Mouse (Mus musculus): Measurements from ENCODE around the gene Krt86. TPM values are rescaled to one million over a fixed set of nuclear protein-coding genes. Genes with fewer than 3 reads are reported as not detected.
A peak's percentile ranks its signal among the peaks of the same experiment; 100 is the strongest.

The Krt86 gene
- polyA plus RNA-seq, 1 experiment from 2014 or later = not detected

GRCm38 (mm10) chr15:101459283-101459682 is 14.0 kb upstream of the Krt86 start:
- Histone ChIP-seq H3K9me3 (no peaks in the 10 kb centered on the region), H3K9ac (no peak overlapping the region), H3K27me3 (replicated peaks) (no peaks in the 10 kb centered on the region), H3K36me3 (replicated peaks) (no peaks in the 10 kb centered on the region), H3K27ac (no peak overlapping the region), H3K4me1 (peaks cover 5% of the 10 kb centered on the region), H3K4me3 (no peak overlapping the region), H3K4me2 (no peak overlapping the region)
- WGBS = 87% methylated on average over 14 of the region's 14 CpGs
- no peak for ATAC-seq (replicated peaks)

GRCm38 (mm10) chr15:101463651-101464050 is 9.6 kb upstream of the Krt86 start, which contains the start of gene Krt81:
Krt81 (minus strand) TSS chr15:101463751.
- H3K4me2 ChIP-seq = no peak within 1 kb of the TSS
- ATAC-seq (replicated peaks) = no peak
- no peak within 1 kb of the TSS for H3K9ac ChIP-seq
- no peaks in the 10 kb centered on the region for H3K9me3 ChIP-seq
- no peaks in the 10 kb centered on the region for H3K27me3 ChIP-seq (replicated peaks)
- no peaks in the 10 kb centered on the region for H3K36me3 ChIP-seq (replicated peaks)
- no peak within 1 kb of the TSS for H3K4me3 ChIP-seq
- WGBS = 89% methylated on average over 13 of the region's 13 CpGs
- H3K27ac ChIP-seq = no peak within 1 kb of the TSS
- H3K4me1 ChIP-seq = no peaks in the 10 kb centered on the region; the same call in 1 of the 2 replicates

- 92% methylated on average over 4 of the region's 4 CpGs for WGBS
Observed at GRCm38 (mm10) chr15:101469093-101469492, 4.2 kb upstream of the Krt86 start.

GRCm38 (mm10) chr15:101479007-101479665 is 5.9 kb downstream of the Krt86 start:
- Histone ChIP-seq H3K4me1 (peaks cover 9% of the 10 kb centered on the region), H3K4me3 (peak overlapping the region; percentile 28), H3K9ac (peak overlapping the region; percentile 15; the same call in 1 of the 2 replicates), H3K27me3 (replicated peaks) (no peaks in the 10 kb centered on the region), H3K9me3 (no peaks in the 10 kb centered on the region), H3K4me2 (peak overlapping the region; percentile 67), H3K36me3 (replicated peaks) (no peaks in the 10 kb centered on the region), H3K27ac (0 out of 2 replicates have a peak overlapping the region, but pooled peaks have one; percentile 3)
- no peak for ATAC-seq (replicated peaks)
- 11% methylated on average over 31 of the region's 31 CpGs for WGBS

More at GRCm38 (mm10) chr15:101469093-101469492, 4.2 kb upstream of the Krt86 start:
- H3K4me1 ChIP-seq = no peaks in the 10 kb centered on the region
- ATAC-seq (replicated peaks) = no peak
- no peak overlapping the region for H3K4me3 ChIP-seq
- H3K9me3 ChIP-seq = no peaks in the 10 kb centered on the region
- H3K4me2 ChIP-seq = no peak overlapping the region
- H3K27ac ChIP-seq = no peak overlapping the region
- H3K9ac ChIP-seq = no peak overlapping the region
- no peaks in the 10 kb centered on the region for H3K36me3 ChIP-seq (replicated peaks)
- no peaks in the 10 kb centered on the region for H3K27me3 ChIP-seq (replicated peaks)

- H3K4me3 ChIP-seq = peak overlapping the region; percentile 28
- H3K27me3 ChIP-seq (replicated peaks) = no peaks in the 10 kb centered on the region
- H3K4me1 ChIP-seq = peaks cover 9% of the 10 kb centered on the region
- no peak overlapping the region for H3K9ac ChIP-seq
- 0 out of 2 replicates have a peak overlapping the region, but pooled peaks have one; percentile 3 for H3K27ac ChIP-seq
- peak overlapping the region; percentile 67 for H3K4me2 ChIP-seq
- peak; percentile 56; the same call in 1 of the 2 replicates for ATAC-seq (replicated peaks)
- no peaks in the 10 kb centered on the region for H3K9me3 ChIP-seq
- no peaks in the 10 kb centered on the region for H3K36me3 ChIP-seq (replicated peaks)
- WGBS = 28% methylated on average over 11 of the region's 11 CpGs
Observed at GRCm38 (mm10) chr15:101479666-101480060, 6.4 kb downstream of the Krt86 start.

- H3K4me1 ChIP-seq = peaks cover 9% of the 10 kb centered on the region
- H3K27ac ChIP-seq = no peak overlapping the region
- H3K9ac ChIP-seq = no peak overlapping the region
- ATAC-seq (replicated peaks) = no peak
- no peak overlapping the region for H3K4me2 ChIP-seq
- no peak overlapping the region for H3K4me3 ChIP-seq
- H3K27me3 ChIP-seq (replicated peaks) = no peaks in the 10 kb centered on the region
- 45% methylated on average over 4 of the region's 4 CpGs for WGBS
- H3K36me3 ChIP-seq (replicated peaks) = no peaks in the 10 kb centered on the region
- no peaks in the 10 kb centered on the region for H3K9me3 ChIP-seq
Observed at GRCm38 (mm10) chr15:101482056-101482455, 8.8 kb downstream of the Krt86 start.

GRCm38 (mm10) chr15:101483646-101484045 is 10.4 kb downstream of the Krt86 start:
- H3K27ac ChIP-seq = no peak overlapping the region
- H3K27me3 ChIP-seq (replicated peaks) = no peaks in the 10 kb centered on the region
- ATAC-seq (replicated peaks) = no peak

GRCm38 (mm10) chr15:101484939-101485338 is 11.7 kb downstream of the Krt86 start:
- ATAC-seq (replicated peaks) = no peak
- no peak overlapping the region for H3K27ac ChIP-seq
- no peaks in the 10 kb centered on the region for H3K36me3 ChIP-seq (replicated peaks)
- no peaks in the 10 kb centered on the region for H3K9me3 ChIP-seq
- no peak overlapping the region for H3K4me2 ChIP-seq
- H3K27me3 ChIP-seq (replicated peaks) = no peaks in the 10 kb centered on the region
- no peak overlapping the region for H3K4me3 ChIP-seq
- WGBS = 87% methylated on average over 1 of the region's 1 CpGs
- no peaks in the 10 kb centered on the region for H3K4me1 ChIP-seq
- H3K9ac ChIP-seq = no peak overlapping the region

More at GRCm38 (mm10) chr15:101483646-101484045, 10.4 kb downstream of the Krt86 start:
- WGBS = 71% methylated on average over 1 of the region's 1 CpGs
- Histone ChIP-seq H3K4me3 (no peak overlapping the region), H3K9me3 (no peaks in the 10 kb centered on the region), H3K9ac (no peak overlapping the region), H3K36me3 (replicated peaks) (no peaks in the 10 kb centered on the region), H3K4me2 (no peak overlapping the region), H3K4me1 (peaks cover 9% of the 10 kb centered on the region)

GRCm38 (mm10) chr15:101485911-101486635 is 12.8 kb downstream of the Krt86 start:
- Histone ChIP-seq H3K27ac (no peak overlapping the region), H3K4me1 (no peaks in the 10 kb centered on the region), H3K9me3 (no peaks in the 10 kb centered on the region), H3K4me2 (no peak overlapping the region), H3K9ac (no peak overlapping the region), H3K4me3 (no peak overlapping the region), H3K36me3 (replicated peaks) (no peaks in the 10 kb centered on the region), H3K27me3 (replicated peaks) (no peaks in the 10 kb centered on the region)
- no peak for ATAC-seq (replicated peaks)
- 76% methylated on average over 11 of the region's 11 CpGs for WGBS

GRCm38 (mm10) chr15:101491431-101491830 is 18.2 kb downstream of the Krt86 start, which contains the start of gene Krt83:
Krt83 (minus strand) TSS chr15:101491512.
- H3K27ac ChIP-seq = no peak within 1 kb of the TSS
- H3K9me3 ChIP-seq = no peaks in the 10 kb centered on the region
- 63% methylated on average over 6 of the region's 6 CpGs for WGBS
- ATAC-seq (replicated peaks) = no peak
- no peaks in the 10 kb centered on the region for H3K27me3 ChIP-seq (replicated peaks)
- no peaks in the 10 kb centered on the region for H3K4me1 ChIP-seq
- no peak within 1 kb of the TSS for H3K9ac ChIP-seq
- no peak within 1 kb of the TSS for H3K4me2 ChIP-seq
- no peaks in the 10 kb centered on the region for H3K36me3 ChIP-seq (replicated peaks)
- H3K4me3 ChIP-seq = no peak within 1 kb of the TSS

GRCm38 (mm10) chr15:101492718-101493117 is 19.4 kb downstream of the Krt86 start:
- no peak for ATAC-seq (replicated peaks)
- 73% methylated on average over 8 of the region's 8 CpGs for WGBS
- Histone ChIP-seq H3K27ac (no peak overlapping the region), H3K4me1 (no peaks in the 10 kb centered on the region), H3K27me3 (replicated peaks) (no peaks in the 10 kb centered on the region), H3K4me2 (no peak overlapping the region), H3K4me3 (no peak overlapping the region), H3K9ac (no peak overlapping the region), H3K9me3 (no peaks in the 10 kb centered on the region), H3K36me3 (replicated peaks) (no peaks in the 10 kb centered on the region)

GRCm38 (mm10) chr15:101493713-101494112 is 20.4 kb downstream of the Krt86 start:
- Histone ChIP-seq H3K9ac (no peak overlapping the region), H3K36me3 (replicated peaks) (no peaks in the 10 kb centered on the region), H3K9me3 (no peaks in the 10 kb centered on the region), H3K27me3 (replicated peaks) (no peaks in the 10 kb centered on the region), H3K27ac (no peak overlapping the region), H3K4me1 (no peaks in the 10 kb centered on the region), H3K4me2 (no peak overlapping the region), H3K4me3 (no peak overlapping the region)
- 94% methylated on average over 6 of the region's 6 CpGs for WGBS
- ATAC-seq (replicated peaks) = no peak

Data from midbrain, embryonic 15.5 days (tissue).